Mouse (Mus musculus): ENCODE measurements at regions not wholly inside any gene's neighbourhood (a gene's known extent, or its start where the extent isn't known, plus 50 kb on each side); places are given as distances from the start of the nearest gene placed in this dataset.
"Not testable (repeated sequence)": the region's sequence is repeated elsewhere in the genome, so short reads cannot be mapped to it uniquely, and the experiment has no call there.

GRCm38 (mm10) chr11:7814556-7814955, 600.8 kb upstream of the Igfbp3 start:
- ATAC-seq (ENCODE audit: low read depth), result no peak
- no peaks in the 10 kb centered on the region for H3K36me3 ChIP-seq (ENCODE audit: control insufficient read depth, insufficient read depth, low read length)

GRCm38 (mm10) chr11:7812436-7812835, 598.7 kb upstream of the Igfbp3 start:
- H3K9me3 ChIP-seq (ENCODE audit: control insufficient read depth, low read length), result no peaks in the 10 kb centered on the region
- H3K4me1 ChIP-seq (ENCODE audit: control insufficient read depth, insufficient read depth, low read length), result no peaks in the 10 kb centered on the region
- H3K27ac ChIP-seq (replicated peaks; ENCODE audit: low read depth, low read length), result no peak overlapping the region
- no peak overlapping the region for H3K4me3 ChIP-seq (ENCODE audit: low read depth, low read length)
- H3K9ac ChIP-seq (ENCODE audit: low read depth, low read length), result no peak overlapping the region
- H3K27me3 ChIP-seq (replicated peaks; ENCODE audit: control insufficient read depth, insufficient read depth, low read length), result no peaks in the 10 kb centered on the region
- 61% methylated on average over 2 of the region's 2 CpGs for WGBS
- ATAC-seq (ENCODE audit: low read depth) (no peak), DNase-seq (ENCODE audit: low spot score) (no peak)
- no peak overlapping the region for H3K4me2 ChIP-seq (ENCODE audit: low read depth, low read length)
- no peaks in the 10 kb centered on the region for H3K36me3 ChIP-seq (ENCODE audit: control insufficient read depth, insufficient read depth, low read length)

More at GRCm38 (mm10) chr11:7814556-7814955, 600.8 kb upstream of the Igfbp3 start:
- DNase-seq (ENCODE audit: low spot score), result no peak
- H3K4me3 ChIP-seq (ENCODE audit: low read depth, low read length), result no peak overlapping the region
- H3K4me1 ChIP-seq (ENCODE audit: control insufficient read depth, insufficient read depth, low read length), result no peaks in the 10 kb centered on the region
- H3K9ac ChIP-seq (ENCODE audit: low read depth, low read length), result no peak overlapping the region
- WGBS, result 86% methylated on average over 2 of the region's 2 CpGs
- no peaks in the 10 kb centered on the region for H3K9me3 ChIP-seq (ENCODE audit: control insufficient read depth, low read length)
- no peak overlapping the region for H3K27ac ChIP-seq (replicated peaks; ENCODE audit: low read depth, low read length)
- no peak overlapping the region for H3K4me2 ChIP-seq (ENCODE audit: low read depth, low read length)
- H3K27me3 ChIP-seq (replicated peaks; ENCODE audit: control insufficient read depth, insufficient read depth, low read length), result no peaks in the 10 kb centered on the region

- H3K36me3 ChIP-seq (ENCODE audit: control insufficient read depth, insufficient read depth, low read length), result no peaks in the 10 kb centered on the region
- no peaks in the 10 kb centered on the region for H3K9me3 ChIP-seq (ENCODE audit: control insufficient read depth, low read length)
- H3K27me3 ChIP-seq (replicated peaks; ENCODE audit: control insufficient read depth, insufficient read depth, low read length), result no peaks in the 10 kb centered on the region
- no peaks in the 10 kb centered on the region for H3K4me1 ChIP-seq (ENCODE audit: control insufficient read depth, insufficient read depth, low read length)
- no peak overlapping the region for H3K4me2 ChIP-seq (ENCODE audit: low read depth, low read length)
- no peak overlapping the region for H3K4me3 ChIP-seq (ENCODE audit: low read depth, low read length)
- no peak overlapping the region for H3K9ac ChIP-seq (ENCODE audit: low read depth, low read length)
- DNase-seq (ENCODE audit: low spot score) (no peak), ATAC-seq (ENCODE audit: low read depth) (no peak)
- 81% methylated on average over 2 of the region's 2 CpGs for WGBS
- no peak overlapping the region for H3K27ac ChIP-seq (replicated peaks; ENCODE audit: low read depth, low read length)
These were observed 596.0 kb upstream of the Igfbp3 start for GRCm38 (mm10) chr11:7809741-7810140.

GRCm38 (mm10) chr11:7796373-7796772, 582.6 kb upstream of the Igfbp3 start:
- ATAC-seq (ENCODE audit: low read depth) (peak; percentile 55; the same call in 1 of the 2 replicates), DNase-seq (ENCODE audit: low spot score) (peak; percentile 52)
- Histone ChIP-seq H3K27ac (replicated peaks; ENCODE audit: low read depth, low read length) (no peak overlapping the region), H3K27me3 (replicated peaks; ENCODE audit: control insufficient read depth, insufficient read depth, low read length) (no peaks in the 10 kb centered on the region), H3K9ac (ENCODE audit: low read depth, low read length) (no peak overlapping the region), H3K4me2 (ENCODE audit: low read depth, low read length) (no peak overlapping the region), H3K4me1 (ENCODE audit: control insufficient read depth, insufficient read depth, low read length) (no peaks in the 10 kb centered on the region; the same call in 1 of the 2 replicates), H3K36me3 (ENCODE audit: control insufficient read depth, insufficient read depth, low read length) (no peaks in the 10 kb centered on the region), H3K4me3 (ENCODE audit: low read depth, low read length) (no peak overlapping the region), H3K9me3 (ENCODE audit: control insufficient read depth, low read length) (no peaks in the 10 kb centered on the region)
- 60% methylated on average over 5 of the region's 5 CpGs for WGBS

- H3K9me3 ChIP-seq (ENCODE audit: control insufficient read depth, low read length), result no peaks in the 10 kb centered on the region
- H3K4me2 ChIP-seq (ENCODE audit: low read depth, low read length), result no peak overlapping the region
- no peak for ATAC-seq (ENCODE audit: low read depth)
- H3K4me1 ChIP-seq (ENCODE audit: control insufficient read depth, insufficient read depth, low read length), result no peaks in the 10 kb centered on the region; the same call in 1 of the 2 replicates
- H3K9ac ChIP-seq (ENCODE audit: low read depth, low read length), result no peak overlapping the region
- no peaks in the 10 kb centered on the region for H3K36me3 ChIP-seq (ENCODE audit: control insufficient read depth, insufficient read depth, low read length)
- no peak overlapping the region for H3K4me3 ChIP-seq (ENCODE audit: low read depth, low read length)
- no peak overlapping the region for H3K27ac ChIP-seq (replicated peaks; ENCODE audit: low read depth, low read length)
- DNase-seq (ENCODE audit: low spot score), result no peak
- H3K27me3 ChIP-seq (replicated peaks; ENCODE audit: control insufficient read depth, insufficient read depth, low read length), result no peaks in the 10 kb centered on the region
- WGBS, result 57% methylated on average over 1 of the region's 1 CpGs
These were observed 580.5 kb upstream of the Igfbp3 start for GRCm38 (mm10) chr11:7794206-7794605.

- Histone ChIP-seq H3K27me3 (replicated peaks; ENCODE audit: control insufficient read depth, insufficient read depth, low read length) (no peaks in the 10 kb centered on the region), H3K4me2 (ENCODE audit: low read depth, low read length) (no peak overlapping the region), H3K4me1 (ENCODE audit: control insufficient read depth, insufficient read depth, low read length) (no peaks in the 10 kb centered on the region), H3K4me3 (ENCODE audit: low read depth, low read length) (no peak overlapping the region), H3K9me3 (ENCODE audit: control insufficient read depth, low read length) (no peaks in the 10 kb centered on the region), H3K27ac (replicated peaks; ENCODE audit: low read depth, low read length) (peak overlapping the region; percentile 13; the same call in 1 of the 2 replicates), H3K36me3 (ENCODE audit: control insufficient read depth, insufficient read depth, low read length) (no peaks in the 10 kb centered on the region), H3K9ac (ENCODE audit: low read depth, low read length) (no peak overlapping the region)
- peak; percentile 70 for DNase-seq (ENCODE audit: low spot score)
- 73% methylated on average over 8 of the region's 8 CpGs for WGBS
- ATAC-seq (ENCODE audit: low read depth), result peak; percentile 84
These were observed 566.9 kb upstream of the Igfbp3 start for GRCm38 (mm10) chr11:7780476-7781112.

- DNase-seq (ENCODE audit: low spot score); H3K36me3 ChIP-seq (ENCODE audit: control insufficient read depth, insufficient read depth, low read length); H3K9ac ChIP-seq (ENCODE audit: low read depth, low read length); ATAC-seq (ENCODE audit: low read depth); H3K9me3 ChIP-seq (ENCODE audit: control insufficient read depth, low read length); H3K27ac ChIP-seq (replicated peaks; ENCODE audit: low read depth, low read length); H3K4me2 ChIP-seq (ENCODE audit: low read depth, low read length); H3K27me3 ChIP-seq (replicated peaks; ENCODE audit: control insufficient read depth, insufficient read depth, low read length); H3K4me1 ChIP-seq (ENCODE audit: control insufficient read depth, insufficient read depth, low read length); H3K4me3 ChIP-seq (ENCODE audit: low read depth, low read length): not testable (repeated sequence)
These were observed 561.6 kb upstream of the Igfbp3 start for GRCm38 (mm10) chr11:7775361-7775760.

- no peak overlapping the region for H3K27ac ChIP-seq (replicated peaks; ENCODE audit: low read depth, low read length)
- WGBS, result 63% methylated on average over 1 of the region's 1 CpGs
- no peak overlapping the region for H3K9ac ChIP-seq (ENCODE audit: low read depth, low read length)
- H3K36me3 ChIP-seq (ENCODE audit: control insufficient read depth, insufficient read depth, low read length), result no peaks in the 10 kb centered on the region
- no peaks in the 10 kb centered on the region for H3K27me3 ChIP-seq (replicated peaks; ENCODE audit: control insufficient read depth, insufficient read depth, low read length)
- no peaks in the 10 kb centered on the region for H3K4me1 ChIP-seq (ENCODE audit: control insufficient read depth, insufficient read depth, low read length)
- H3K9me3 ChIP-seq (ENCODE audit: control insufficient read depth, low read length), result no peaks in the 10 kb centered on the region
- DNase-seq (ENCODE audit: low spot score), result no peak
- no peak overlapping the region for H3K4me2 ChIP-seq (ENCODE audit: low read depth, low read length)
- no peak for ATAC-seq (ENCODE audit: low read depth)
- no peak overlapping the region for H3K4me3 ChIP-seq (ENCODE audit: low read depth, low read length)
These were observed 551.6 kb upstream of the Igfbp3 start for GRCm38 (mm10) chr11:7765303-7765702.

- WGBS, result 65% methylated on average over 6 of the region's 6 CpGs
These were observed 545.2 kb upstream of the Igfbp3 start for GRCm38 (mm10) chr11:7758862-7759467.

More at GRCm38 (mm10) chr11:7758862-7759467, 545.2 kb upstream of the Igfbp3 start:
- no peak overlapping the region for H3K9ac ChIP-seq (ENCODE audit: low read depth, low read length)
- no peaks in the 10 kb centered on the region for H3K27me3 ChIP-seq (replicated peaks; ENCODE audit: control insufficient read depth, insufficient read depth, low read length)
- no peak overlapping the region for H3K4me3 ChIP-seq (ENCODE audit: low read depth, low read length)
- H3K27ac ChIP-seq (replicated peaks; ENCODE audit: low read depth, low read length), result no peak overlapping the region
- DNase-seq (ENCODE audit: low spot score) (no peak), ATAC-seq (ENCODE audit: low read depth) (no peak)
- no peaks in the 10 kb centered on the region for H3K4me1 ChIP-seq (ENCODE audit: control insufficient read depth, insufficient read depth, low read length)
- no peaks in the 10 kb centered on the region for H3K36me3 ChIP-seq (ENCODE audit: control insufficient read depth, insufficient read depth, low read length)
- H3K4me2 ChIP-seq (ENCODE audit: low read depth, low read length), result no peak overlapping the region
- H3K9me3 ChIP-seq (ENCODE audit: control insufficient read depth, low read length), result no peaks in the 10 kb centered on the region

Data from embryonic facial prominence, embryonic 14.5 days (tissue).